Mouse (Mus musculus) heart, adult 8-10 months (tissue): ENCODE results near the gene Shroom4. TPM values are rescaled to one million over a fixed set of nuclear protein-coding genes. Genes with fewer than 3 reads are reported as not detected.
A peak's percentile ranks its signal among the peaks of the same experiment; 100 is the strongest.
"Not testable (repeated sequence)": the region's sequence is repeated elsewhere in the genome, so short reads cannot be mapped to it uniquely, and the experiment has no call there.

Source experiments
- DNase-seq: peaks from one replicate; pipeline ENCODE4 v3.0.0; 2022; ENCODE audit warnings: low spot score
- total RNA-seq, 4 experiments: library from RNA; stranded (reverse); gene quantifications; 2 replicates each; pipeline ENCODE4 v1.2.4; 2022

Gene Shroom4
- 10 to 100 TPM; 11.9 to 17.4 (median 14.1) TPM for total RNA-seq

DNA sequence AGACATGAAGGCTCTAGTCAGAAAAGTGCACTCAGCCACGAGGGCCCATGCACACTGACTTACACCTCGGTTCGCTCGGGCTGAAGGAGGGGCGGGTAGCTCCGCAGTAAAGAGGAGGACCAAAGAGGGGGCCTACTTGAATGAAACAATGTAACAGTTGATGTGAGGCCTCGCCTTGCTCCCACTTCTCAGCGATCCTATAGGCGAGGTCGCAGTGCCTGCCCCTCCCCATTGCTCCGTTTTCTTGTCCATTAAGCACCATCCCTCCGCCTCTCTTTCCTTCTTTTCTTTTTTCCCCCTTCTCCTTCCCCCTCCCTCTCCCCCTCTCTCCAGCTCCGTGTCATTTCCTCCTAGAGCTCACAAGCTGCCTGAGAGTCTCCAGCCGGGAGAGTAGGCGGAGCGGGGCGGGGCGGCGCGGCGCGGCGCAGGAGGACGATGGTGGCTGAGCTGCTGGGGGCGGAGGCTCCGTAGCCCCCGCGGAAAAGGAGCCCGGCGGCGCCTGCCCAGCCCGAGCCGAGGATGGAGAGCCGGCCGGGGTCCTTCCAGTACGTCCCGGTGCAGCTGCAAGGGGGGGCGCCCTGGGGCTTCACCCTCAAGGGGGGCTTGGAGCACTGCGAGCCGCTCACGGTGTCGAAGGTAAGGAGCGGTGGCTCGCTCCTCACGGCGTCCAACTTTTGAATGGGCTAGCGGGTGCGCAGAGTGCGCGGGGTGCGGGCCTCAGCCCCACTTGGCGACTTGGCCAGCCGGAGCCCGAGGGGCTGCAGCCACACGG lies at the start of gene Shroom4:
Gene Shroom4, plus strand, starts transcription at position 229 of the 772 bp plus-strand sequence.
- peak; percentile 63 for DNase-seq

DNA sequence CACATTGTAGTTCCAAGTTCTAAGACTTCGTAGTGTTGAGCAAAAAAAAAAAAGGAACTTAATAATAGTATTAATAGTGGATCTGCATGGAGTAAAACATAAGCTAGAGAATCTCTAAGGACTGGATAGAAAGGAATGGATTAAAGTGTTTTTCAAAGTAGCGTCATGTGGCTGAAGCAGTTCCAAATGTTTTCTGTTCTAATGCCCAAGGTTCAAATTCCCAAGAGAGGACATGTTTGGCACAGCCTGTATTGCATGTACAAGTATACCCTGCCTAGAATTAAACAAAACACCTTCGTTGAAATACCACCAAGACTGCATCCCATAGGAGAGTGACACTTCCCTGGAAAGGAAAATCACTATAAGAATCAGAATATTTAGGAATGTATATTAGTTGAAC lies 42.8 kb upstream of the Shroom4 start:
- DNase-seq, result no peak

DNA sequence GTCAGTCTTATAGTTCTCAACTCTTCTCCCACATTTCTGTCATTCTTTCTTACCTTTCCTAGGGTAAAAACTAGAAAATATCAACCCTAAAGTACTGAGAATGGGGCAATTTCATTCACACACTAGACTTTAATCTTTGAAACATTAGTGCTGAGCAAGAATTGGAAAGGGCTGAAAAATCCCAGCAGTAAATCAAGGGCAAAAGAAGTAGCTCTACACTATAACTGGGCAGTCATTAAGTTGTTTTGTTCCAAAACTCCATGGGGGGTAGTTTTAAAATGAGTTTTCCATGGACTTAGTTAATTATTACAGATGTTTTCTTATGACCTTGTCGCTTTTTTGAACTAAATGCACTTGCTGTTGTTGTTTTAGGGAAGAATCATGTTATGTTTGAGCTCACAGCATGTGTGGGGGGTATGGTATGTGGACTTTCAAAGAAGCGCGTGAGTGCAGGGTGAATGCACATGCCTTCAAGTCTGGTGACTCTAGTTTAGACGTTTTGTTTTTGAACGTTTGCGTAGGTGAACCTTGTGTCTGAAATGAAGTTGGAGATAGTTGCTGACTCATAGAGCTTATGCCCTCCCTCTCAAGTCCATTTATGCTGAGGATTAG lies 42.0 kb upstream of the Shroom4 start:
- no peak for DNase-seq

DNA sequence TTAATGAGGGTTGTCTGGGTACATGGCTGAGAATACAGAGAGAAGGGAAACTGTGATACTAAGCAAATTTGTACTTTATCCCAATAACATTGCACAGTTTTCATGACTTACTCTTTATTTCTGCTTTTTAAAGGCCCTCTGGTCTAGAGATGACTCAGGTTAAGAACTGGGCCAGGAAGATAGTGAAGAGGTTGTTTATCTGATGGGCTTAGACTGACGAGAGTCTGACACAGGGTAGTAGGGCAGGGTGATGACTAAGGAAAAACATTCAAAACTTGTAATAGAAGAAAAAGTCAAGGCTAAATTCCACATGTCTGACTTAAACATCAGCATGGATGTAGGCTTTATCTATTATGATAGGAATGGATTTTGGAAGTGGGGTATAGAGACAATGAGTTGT lies 30.8 kb upstream of the Shroom4 start:
- no peak for DNase-seq

DNA sequence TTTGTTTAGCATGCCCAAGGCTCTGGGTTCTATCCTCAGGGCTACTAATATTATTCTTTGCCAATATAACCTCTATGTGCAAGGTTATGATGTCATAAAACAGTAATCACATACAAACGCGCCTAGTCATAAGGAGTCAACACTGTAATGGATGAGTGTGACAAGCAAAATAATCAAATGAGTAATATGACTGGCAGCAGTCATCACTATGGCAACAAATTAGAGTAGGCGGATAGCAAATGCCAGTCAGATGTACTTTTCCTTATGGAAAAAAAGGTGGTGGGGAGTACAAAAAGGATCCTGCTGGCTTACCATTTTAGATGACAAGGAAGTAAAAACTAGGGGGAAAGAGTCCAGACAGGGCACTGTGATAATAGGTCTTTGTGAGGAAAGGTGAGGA lies 28.9 kb upstream of the Shroom4 start:
- DNase-seq, result no peak

DNA sequence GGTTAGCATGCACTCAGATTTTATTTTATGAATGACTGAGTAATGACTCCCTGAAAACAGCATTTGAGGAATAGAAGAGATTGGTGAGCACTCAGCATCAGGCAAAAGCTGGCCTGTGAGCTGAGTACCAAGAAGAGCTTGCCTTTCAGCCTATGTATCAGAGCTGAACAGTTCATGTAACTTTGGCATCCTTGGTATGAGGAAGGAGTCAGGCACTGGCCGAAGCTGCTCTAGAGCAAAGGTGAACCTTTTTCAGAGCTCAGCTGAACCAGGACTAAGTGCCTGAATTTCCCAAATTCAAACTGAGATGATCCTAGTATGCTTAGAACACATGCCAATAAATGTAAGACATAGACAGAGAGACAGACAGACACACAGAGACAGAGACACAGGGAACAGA lies 5.8 kb upstream of the Shroom4 start:
- DNase-seq, result no peak

DNA sequence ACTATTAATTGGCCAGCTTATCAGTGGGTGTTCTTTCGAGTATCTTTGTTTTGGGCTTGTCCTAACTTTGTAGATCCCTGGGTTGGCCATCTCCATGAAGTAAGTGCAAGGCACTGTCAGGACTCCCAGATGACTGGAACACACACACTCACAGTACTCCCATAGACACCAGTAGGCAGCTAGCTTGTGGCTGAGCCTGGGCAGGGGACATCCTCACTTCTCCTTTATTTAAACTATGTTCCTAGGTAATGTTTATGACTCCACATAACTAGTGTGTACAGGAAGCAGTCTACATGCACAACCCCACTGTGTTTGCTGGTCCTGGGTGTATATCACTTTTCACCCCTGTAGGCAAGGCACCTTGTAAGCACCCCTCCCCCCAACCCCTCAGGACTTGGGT lies 461 bp upstream of the Shroom4 start:
- no peak for DNase-seq

DNA sequence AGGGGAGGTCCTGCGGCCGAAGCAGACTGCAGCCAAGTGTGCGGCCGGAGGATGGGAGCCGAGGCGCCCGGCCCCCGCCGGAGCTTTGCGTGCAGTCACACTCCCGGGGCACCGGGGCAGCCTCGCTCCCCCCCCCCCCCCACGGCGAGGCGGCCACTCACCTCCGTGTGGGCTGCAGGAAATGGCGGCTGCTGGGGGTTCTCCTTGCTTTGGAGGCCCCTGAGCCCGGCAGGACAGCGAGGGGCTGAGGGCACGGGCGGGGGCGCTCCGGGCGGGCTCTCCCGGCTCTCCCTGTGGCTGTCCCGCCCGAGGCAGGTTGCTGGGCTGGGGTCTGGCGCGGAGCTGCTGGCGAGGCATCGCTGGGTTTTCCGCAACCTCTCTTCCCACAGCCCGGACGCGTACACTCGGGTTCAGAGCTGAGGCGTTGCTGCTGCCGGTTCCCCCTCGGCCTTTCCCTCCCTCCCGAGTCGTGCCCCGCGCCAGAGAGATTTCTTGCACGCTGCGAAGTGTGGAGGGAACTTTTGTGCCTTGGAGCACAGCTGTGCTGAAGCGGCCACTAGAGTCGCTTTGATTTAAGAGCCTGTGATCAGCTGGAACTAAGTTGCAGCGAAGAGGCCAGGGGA lies 855 bp downstream of the Shroom4 start:
- peak; percentile 1 for DNase-seq

DNA sequence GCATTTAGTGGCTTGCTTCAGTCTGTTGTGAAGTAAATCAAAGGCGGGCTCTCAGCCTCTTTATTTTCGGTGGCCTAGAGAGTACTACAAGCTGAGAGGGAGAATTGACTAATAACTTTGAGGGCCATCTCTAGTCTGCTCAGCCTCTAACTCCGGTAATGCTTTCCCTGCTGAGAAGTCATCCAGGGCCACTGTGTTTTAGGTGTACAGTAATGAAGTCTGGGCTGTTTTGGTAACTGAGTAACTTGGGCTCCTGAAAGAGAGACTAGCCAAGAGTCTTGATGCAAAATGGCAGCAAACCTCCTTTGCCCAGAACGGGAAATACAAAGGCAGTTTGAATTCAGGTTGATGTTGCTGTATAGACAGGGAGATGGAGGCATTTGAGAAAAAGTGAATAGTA lies 3.3 kb downstream of the Shroom4 start:
- DNase-seq, result no peak

DNA sequence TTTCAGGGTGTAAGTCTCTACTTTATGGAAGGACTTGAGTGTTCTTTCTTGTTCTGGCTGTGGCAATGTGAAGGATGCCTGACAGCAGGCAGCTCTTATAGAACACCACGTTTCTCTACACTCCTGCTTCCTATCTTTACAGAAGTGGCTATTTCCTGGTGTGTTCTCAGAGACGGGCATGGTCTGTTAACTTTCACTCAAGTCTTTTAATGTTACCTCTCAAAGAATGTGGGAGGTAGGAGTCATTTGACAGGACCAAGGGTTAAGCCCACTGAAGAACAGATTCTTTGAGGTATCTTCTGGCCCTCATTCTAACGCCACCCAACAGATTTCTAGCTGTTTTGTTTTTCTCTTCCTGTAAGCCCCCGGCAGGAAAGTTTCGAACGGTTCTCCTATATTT lies 9.5 kb downstream of the Shroom4 start:
- DNase-seq, result no peak

DNA sequence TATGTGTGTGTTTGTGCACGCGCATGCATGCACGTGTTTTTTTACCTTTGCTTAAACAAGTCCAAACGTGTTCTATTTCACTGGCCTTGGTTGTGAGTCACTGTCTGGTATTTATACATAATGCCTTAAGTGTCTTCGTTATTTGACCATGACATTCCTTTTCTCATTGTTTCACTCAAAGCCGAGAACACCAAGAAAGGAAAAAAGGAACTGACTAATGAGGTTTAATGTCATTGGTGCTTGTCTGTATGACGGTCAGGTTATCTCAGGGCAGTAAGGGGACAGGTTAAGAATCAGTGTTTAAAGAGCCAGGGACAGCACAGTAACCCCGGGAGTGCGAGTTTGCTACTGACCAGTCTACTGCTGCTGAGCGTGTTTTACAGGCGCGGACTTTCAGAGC lies 15.8 kb downstream of the Shroom4 start:
- DNase-seq, result no peak

DNA sequence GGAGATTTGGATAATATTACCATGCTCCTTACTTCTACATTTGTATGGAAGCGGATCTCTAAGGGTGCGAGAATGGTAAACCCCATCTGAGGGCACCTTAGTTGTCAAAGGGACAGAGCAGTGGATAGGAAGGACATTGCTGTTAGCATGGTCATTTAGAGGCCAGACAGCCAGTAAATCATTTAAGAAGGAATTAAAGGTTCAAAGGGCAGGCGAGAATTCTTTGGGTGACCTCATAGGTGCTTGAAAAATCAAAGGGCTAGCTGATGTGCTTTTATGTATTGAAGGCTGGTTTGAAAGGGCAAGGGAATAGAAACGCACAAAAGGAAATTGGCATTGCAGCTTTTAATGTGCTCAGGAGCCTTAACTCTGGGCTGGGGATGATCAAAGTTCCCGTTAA lies 16.3 kb downstream of the Shroom4 start:
- no peak for DNase-seq

DNA sequence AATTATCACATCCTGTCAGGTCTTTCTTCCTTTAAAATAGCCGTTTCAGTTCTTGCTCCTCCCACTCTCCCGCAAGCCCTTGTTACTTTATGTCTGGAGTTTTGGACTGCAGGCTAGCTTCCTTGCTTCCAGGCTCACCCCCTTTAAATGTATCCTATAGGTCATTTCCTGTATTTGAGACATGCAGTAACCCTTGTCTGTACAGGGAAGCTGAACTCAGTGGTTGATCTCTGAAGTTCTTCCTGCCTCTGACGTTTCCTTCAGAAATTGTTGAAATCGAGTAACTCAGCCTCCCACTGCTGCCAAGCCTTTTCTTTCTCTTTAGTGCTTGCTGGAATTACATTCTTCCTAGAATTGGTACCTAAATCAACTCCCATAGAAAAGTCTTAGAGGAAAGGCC lies 18.5 kb downstream of the Shroom4 start:
- no peak for DNase-seq

DNA sequence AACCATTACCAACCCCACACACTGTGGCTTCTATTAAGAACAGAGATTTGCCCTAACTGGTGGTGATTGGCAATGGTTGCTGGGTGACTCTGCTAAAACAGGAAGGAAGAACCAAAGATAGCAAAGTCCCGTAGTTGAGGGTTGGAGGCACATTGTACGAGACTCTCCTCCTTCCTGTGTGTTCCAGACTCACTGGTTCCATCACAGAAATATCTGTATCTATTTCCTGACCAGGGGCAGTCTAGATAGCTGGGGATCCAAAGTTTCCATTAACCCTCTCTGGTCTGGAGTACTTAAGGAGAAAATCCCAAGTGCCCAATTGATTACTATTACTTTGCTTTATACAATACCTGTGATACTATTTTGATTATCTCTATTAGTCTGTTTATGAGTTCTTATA lies 35.6 kb downstream of the Shroom4 start:
- no peak for DNase-seq

DNA sequence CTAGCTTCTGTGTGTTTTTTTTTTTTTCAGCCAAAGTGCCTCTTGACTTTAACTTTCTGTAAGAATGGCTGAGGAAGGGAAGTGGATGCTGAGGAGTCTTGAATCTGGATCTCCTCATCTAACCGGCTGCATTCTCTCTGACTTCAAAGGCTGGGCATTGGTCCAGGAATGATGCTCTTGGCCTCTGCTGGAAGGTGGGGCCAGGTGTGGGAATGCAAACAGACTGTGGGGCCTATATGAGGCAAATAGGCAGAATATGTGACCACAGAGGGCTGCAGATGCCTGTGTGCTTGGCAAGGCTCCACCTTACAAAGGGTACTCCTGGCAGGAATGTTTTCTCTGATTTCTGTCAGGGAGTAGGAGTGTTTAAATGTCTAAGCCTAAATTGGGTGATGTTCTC lies 46.8 kb downstream of the Shroom4 start:
- DNase-seq, result no peak

DNA sequence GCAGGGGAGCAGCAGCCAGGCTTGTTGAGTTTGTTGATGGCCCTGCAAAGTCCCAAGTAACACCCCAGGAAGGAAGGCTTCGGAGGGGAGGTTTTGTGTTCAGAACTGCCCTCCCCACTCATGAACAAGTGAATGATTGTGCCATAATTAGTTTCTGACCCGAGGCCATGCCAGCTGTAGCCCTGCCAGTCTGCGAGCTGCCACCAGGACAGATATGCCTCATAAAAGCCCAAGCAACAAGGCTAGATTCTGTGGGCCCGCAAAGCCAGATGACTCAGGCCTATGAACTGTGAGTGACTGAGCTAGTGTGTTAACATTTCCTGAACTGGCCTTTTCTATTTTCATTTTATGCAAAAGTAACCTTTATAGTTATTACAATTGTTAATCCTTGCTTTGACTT lies 48.3 kb downstream of the Shroom4 start:
- DNase-seq, result peak; percentile 5

DNA sequence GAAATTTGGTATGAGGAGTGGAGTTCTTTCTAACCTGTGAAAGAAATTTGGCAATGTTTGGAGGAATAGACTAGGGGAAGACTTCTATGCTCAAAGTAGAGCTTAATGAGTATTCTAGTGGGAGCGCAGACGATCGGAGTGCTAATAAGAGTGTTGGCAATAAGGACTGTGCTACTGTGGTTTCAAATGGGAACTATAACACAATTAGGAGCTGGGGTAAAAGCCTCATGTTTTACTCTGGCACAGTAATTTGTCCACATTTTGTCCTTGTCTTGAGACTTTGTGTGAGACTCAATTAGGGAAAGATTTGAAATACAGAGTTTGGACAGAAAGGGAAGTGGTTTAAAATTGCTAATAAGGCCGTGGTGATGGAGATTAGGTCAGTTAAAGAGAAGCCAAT lies 53.6 kb downstream of the Shroom4 start:
- DNase-seq, result no peak

DNA sequence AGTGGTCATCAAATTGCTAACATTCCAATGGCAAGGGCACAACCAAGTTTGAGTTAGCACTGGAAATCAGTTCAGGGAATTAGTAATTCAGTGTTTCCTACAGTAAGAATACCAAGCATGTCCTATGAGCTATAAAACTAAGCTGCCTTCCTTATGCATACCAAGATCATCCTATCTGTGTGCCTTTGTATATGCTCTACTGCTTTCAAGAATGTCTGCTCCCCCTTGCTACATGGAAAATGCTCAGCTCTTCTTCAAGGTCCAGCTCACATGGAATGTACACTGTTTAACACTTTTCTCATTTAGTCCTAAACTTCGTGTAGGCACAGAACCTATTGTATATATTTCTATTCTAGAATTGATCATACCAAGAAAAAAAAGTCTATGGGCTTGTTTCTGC lies 69.6 kb downstream of the Shroom4 start:
- not testable (repeated sequence) for DNase-seq

DNA sequence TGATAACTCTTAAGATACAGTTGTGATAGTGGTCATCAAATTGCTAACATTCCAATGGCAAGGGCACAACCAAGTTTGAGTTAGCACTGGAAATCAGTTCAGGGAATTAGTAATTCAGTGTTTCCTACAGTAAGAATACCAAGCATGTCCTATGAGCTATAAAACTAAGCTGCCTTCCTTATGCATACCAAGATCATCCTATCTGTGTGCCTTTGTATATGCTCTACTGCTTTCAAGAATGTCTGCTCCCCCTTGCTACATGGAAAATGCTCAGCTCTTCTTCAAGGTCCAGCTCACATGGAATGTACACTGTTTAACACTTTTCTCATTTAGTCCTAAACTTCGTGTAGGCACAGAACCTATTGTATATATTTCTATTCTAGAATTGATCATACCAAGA lies 72.9 kb downstream of the Shroom4 start:
- not testable (repeated sequence) for DNase-seq

DNA sequence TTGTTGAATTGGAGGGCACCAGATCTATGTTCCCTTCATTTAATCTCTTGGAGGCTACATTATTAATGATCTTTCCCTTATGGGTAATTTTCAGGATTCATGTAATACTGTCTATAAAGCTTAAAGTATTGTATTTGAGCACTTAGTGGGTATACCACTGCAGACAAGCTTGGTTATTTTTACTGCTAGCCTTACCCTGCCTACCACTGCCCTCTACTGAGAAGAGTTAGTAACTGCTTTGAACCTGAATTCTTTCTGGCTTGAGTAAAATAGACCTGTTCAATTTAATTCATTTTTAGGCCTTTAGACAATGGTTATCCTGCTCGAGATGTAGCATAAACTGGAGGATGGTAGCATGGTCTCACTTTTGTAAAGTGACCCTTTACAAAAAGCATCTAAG lies 75.5 kb downstream of the Shroom4 start:
- DNase-seq, result peak; percentile 13

DNA sequence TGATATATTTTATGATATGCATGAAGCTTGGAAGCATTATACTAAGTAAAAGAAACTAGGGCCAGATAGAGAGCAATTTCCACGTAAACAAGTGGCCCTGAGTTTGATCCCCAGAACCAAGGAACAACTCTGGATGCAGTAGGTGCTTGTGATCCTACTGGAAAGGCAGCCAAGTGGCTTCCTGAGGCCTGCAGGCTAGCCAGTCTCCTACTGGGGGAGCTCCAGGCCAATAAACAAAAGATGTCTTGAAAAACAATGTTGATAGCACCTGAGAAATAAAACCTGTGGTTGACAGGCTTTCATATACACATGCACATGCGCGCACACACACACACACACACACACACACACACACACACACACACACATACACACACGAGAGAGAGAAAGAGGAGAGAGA lies 82.6 kb downstream of the Shroom4 start:
- DNase-seq, result no peak

DNA sequence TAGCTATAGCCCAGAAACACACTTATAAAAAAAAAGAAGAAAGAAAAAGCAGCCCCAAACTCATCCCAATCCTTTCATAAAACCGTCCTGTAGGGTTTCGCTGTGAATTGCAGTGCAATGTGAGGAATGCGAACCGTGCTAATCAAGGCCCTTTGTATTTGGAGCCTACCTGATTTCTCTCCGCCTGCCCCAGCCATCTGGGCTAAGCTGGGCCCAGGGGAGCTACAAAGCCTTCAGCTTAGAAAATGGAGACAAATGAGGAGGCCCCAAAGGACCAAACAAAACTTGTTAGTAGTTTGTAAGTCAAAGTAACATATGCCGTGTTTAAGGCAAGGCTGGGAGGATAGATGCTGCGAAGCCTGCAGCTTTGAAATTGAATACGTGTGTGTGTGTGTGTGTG lies 84.2 kb downstream of the Shroom4 start:
- DNase-seq, result no peak

DNA sequence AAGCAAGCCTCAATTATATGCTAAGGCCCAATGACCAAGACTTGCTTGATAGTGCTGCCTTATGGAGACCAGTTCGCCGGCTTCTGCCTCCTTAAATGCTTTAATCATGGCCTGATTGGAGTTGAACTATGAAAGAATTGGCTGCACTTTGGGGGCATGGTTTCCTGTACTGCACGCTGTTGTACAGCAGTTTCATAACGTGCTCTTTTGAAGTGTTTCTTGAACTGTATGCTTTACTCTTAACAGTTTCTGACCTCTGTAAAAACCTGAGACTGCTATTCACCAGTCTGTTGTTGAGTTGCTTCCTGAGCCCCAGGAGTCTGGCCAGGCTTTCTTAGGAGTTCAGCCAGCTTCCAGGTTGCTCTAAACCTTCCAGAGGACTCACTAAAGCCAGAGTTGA lies 90.8 kb downstream of the Shroom4 start:
- DNase-seq, result no peak
